Mouse (Mus musculus): Measurements from ENCODE around the gene Socs5.

- TF ChIP-seq CHD2 (IDR thresholded peaks at IDR 0.05; ENCODE audit: low read depth, low read length) (no peak), ZNF384 (IDR thresholded peaks at IDR 0.05; ENCODE audit: low read depth, low read length) (no peak)
Observed at GRCm38 (mm10) chr17:87109504-87109903, 2.0 kb downstream of the Socs5 start.
